Mouse (Mus musculus) bone marrow macrophage, adult 2 months (primary cell): ENCODE data around the gene Dlgap5. TPM values are rescaled to one million over a fixed set of nuclear protein-coding genes. Genes with fewer than 3 reads are reported as not detected.
"Not testable (repeated sequence)": the region's sequence is repeated elsewhere in the genome, so short reads cannot be mapped to it uniquely, and the experiment has no call there.

ENCODE experiments used
- H3K27ac ChIP-seq: 2 replicates; pipeline ENCODE4 v1.5.1; 2012; ENCODE audit warnings: low read depth, low read length; ENCODE audit not compliant: insufficient read depth
- H3K4me1 ChIP-seq: 2 replicates; pipeline ENCODE4 v1.6.1; 2012; ENCODE audit warnings: low read length; ENCODE audit not compliant: control insufficient read depth, insufficient read depth
- H3K4me3 ChIP-seq: 2 replicates; pipeline ENCODE4 v1.5.1; 2012; ENCODE audit warnings: mild to moderate bottlenecking, low read length, moderate library complexity; ENCODE audit not compliant: insufficient read depth
- CTCF ChIP-seq: IDR thresholded peaks from 2 replicates; pipeline ENCODE4 v1.5.1; 2012; ENCODE audit warnings: low read depth, mild to moderate bottlenecking, low read length, moderate library complexity
- POLR2A ChIP-seq: IDR thresholded peaks from 2 replicates; pipeline ENCODE4 v1.6.1; 2012; ENCODE audit warnings: mild to moderate bottlenecking, low read depth, low read length, borderline replicate concordance
- polyA plus RNA-seq: library from polyadenylated mRNA; stranded (reverse); fragments of >200 nt; gene quantifications from 2 replicates; pipeline ENCODE4 v1.2.4, GENCODE M21; 2012; ENCODE audit not compliant: missing spikeins, insufficient read depth, insufficient read length

Gene Dlgap5
- 17.0 and 22.7 TPM in 2 replicates for polyA plus RNA-seq

DNA sequence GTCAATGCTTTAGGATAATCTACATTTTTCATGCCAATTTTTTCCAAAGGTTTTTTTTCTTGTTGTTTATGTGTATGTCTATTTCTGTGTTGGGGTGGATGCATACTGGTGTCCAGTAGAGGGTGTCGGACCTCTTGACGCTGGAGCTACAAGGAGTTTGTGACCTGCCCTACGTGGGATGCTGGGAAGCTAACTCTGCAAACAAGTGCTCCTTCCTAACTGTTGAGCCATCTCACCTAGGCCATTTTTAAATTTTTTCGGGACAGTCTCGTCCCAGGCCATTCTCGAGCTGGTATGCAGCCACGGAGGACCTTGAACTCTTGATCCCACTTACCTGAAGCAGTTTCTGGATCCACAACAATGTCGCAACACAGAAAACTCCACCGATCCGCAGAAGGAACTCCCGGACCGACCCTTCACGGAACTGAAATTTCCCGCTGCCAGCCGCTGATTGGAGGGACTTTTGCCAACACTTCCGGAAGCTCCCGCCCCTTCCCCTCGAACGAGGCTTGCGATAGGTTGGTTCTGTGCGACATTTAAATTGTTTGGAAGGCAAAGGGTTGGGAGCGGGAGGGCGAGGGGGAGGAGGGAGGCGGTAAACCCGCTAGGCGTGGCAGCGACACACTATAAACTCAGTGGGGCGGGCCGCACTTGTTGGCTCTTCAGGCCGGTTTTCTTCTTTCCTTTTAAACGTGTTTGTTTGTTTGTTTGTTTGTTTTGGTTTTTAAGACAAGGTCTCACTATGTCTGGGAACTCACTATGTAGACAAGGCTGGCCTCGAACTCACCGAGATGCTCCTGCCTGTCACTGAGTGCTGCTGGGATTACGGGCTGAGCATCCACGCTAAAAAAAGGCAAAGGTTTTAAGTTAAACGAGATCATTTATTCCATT lies at the start of gene Dlgap5:
Gene Dlgap5, minus strand, starts transcription at position 633 of the 891 bp plus-strand sequence.
- no peak for TF ChIP-seq CTCF
- no peak for TF ChIP-seq POLR2A
- Histone ChIP-seq H3K4me3 (peak within 1 kb of the TSS; percentile 66), H3K27ac (peak within 1 kb of the TSS; percentile 3; the same call in 1 of the 2 replicates), H3K4me1 (peaks cover 9% of the 10 kb centered on the region)

DNA sequence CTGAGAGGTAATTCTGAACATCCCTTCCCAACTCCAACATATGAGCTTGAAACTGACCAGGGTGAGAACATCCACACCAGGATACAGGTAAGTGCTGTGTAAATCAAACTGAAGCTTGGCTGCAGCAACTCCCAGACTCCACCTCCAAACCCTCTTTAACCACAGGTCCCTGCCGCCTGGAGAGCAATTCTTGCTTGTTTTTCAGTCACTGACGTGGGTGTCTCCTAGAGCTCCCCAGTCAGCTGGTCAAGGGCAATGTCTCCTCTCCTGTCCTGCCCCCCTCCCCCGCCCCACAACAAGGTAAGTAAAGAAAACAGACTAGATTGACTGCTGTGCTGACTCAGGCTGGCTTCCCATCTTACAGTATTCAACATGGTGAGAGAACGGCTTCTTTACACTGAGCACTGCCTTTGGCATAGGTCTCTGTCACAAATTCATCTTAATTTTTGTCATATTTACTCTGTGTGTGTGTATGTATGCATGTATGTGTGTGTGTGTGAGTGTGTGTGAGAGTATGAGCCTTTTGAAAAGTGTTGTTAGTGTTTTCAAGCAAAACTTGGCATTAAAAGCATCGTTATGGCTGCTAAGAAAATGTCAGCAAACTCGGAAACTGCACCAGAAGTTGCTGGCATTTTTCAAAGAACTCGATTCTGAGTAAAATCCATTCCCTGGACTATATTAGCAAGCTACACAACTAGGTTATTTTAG lies 47.4 kb upstream of the Dlgap5 start:
- H3K27ac ChIP-seq, result no peak overlapping the region
- no peak overlapping the region for H3K4me3 ChIP-seq
- TF ChIP-seq POLR2A (no peak), CTCF (no peak)
- H3K4me1 ChIP-seq, result peaks cover 7% of the 10 kb centered on the region

DNA sequence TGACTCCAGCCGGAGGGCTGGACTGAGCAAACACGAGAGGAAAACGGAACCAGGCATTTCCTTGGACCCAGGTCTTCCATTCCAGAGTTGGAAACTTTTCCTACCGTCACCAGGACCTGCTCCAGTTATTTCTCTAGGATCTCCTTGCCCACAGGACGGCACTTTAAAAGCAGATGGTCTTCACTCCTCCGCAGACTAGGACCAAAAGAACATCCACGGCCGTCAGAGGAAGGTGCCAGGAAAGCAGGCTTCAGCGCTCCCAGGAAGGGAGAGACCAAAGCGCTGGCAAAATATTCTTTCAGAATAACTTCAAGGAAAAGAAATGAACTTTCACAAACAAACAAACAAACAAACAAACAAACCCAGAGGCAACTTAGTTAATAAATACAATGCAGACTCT lies 46.2 kb upstream of the Dlgap5 start:
- no peak overlapping the region for H3K27ac ChIP-seq
- no peak overlapping the region for H3K4me3 ChIP-seq
- H3K4me1 ChIP-seq, result peaks cover 13% of the 10 kb centered on the region
- TF ChIP-seq POLR2A (no peak), CTCF (no peak)

DNA sequence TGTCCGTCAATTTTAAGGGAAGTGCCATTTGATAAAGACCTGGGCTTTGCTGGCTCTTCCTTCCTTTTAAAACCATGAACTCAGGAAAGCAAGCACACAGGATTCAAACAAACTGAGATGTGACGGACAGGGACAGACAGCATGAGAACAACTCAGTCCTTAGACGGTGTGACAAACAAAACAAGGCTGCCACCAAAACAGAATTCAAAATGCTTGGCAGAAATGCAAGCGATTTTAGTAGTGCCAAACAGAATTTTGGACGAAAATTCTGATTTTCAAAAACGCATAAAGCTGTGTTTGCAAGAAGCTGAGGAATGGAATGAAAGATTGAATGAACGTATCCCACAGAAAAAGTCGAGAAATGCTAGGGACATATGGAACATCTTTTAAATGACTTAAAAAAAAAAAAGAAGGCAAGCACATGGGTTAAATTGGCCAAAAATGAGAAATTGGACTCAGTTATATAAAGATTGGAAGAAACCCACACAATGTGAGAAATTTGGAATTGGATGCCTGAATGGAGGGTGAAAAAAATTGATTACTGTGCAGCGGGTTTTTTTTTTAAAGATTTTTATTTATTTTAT lies 44.8 kb upstream of the Dlgap5 start:
- Histone ChIP-seq H3K4me1 (peaks cover 6% of the 10 kb centered on the region), H3K4me3 (no peak overlapping the region), H3K27ac (no peak overlapping the region)
- TF ChIP-seq CTCF (no peak), POLR2A (no peak)

DNA sequence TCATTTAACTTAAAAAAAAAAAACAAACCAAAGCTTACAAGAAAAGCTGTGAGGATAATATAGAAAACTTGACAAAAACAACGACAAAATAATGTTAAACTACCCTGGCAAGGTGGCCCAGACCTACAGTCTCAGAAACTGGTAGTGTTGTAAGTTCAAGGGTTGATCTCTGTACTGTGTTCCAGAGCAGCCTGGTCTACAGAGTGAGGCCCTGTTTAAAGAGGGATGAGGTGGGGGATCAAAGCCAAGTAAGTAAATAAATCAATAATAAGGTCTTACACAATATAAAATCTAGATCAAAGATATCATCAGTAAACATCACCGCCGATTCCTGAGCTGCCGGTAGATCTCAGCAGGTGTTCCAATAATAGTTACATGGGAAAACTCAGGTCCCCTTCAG lies 44.2 kb upstream of the Dlgap5 start:
- H3K27ac ChIP-seq, result no peak overlapping the region
- peaks cover 6% of the 10 kb centered on the region for H3K4me1 ChIP-seq
- H3K4me3 ChIP-seq, result no peak overlapping the region
- TF ChIP-seq POLR2A (no peak), CTCF (no peak)

DNA sequence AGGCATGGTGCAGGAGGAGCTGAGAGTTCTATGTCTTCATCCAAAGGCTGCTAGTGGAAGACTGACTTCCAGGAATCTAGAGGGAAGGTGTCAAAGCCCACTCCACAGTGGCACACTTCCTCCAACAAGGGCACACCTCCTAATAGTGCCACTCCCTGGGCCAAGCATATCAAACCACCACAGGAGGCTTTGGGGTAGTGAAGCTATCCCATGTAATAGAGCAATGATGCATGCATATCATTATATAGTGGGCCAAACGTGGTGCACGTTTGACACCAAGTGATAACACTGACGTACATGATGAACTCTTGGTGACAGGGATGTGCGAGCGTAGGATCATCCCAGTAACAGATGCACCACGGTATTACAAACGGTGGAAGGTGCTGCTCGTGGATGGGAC lies 43.8 kb upstream of the Dlgap5 start:
- Histone ChIP-seq H3K4me1 (peaks cover 6% of the 10 kb centered on the region), H3K4me3 (no peak overlapping the region), H3K27ac (no peak overlapping the region)
- TF ChIP-seq CTCF, result no peak
- TF ChIP-seq POLR2A, result no peak

DNA sequence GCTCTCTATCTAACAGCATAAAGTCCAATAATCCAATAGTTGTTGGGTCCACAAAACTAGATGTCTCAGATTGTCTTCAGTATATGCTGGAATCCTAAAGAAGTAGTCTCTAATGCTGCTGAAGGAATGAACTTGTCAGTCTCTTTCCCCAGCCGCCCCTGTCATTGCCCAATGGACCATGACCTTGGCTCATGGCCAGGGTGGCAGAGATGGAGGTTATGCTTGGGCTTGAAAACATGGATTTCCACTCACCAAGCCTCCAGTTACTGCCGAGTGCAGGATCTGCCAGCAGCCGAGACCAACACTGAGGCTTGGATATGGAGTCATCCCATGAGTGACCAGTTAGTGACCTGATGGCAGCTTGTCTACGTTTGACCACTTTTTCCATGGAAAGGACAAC lies 41.3 kb upstream of the Dlgap5 start:
- Histone ChIP-seq H3K4me1 (peaks cover 13% of the 10 kb centered on the region), H3K4me3 (no peak overlapping the region), H3K27ac (no peak overlapping the region)
- TF ChIP-seq CTCF (no peak), POLR2A (no peak)

DNA sequence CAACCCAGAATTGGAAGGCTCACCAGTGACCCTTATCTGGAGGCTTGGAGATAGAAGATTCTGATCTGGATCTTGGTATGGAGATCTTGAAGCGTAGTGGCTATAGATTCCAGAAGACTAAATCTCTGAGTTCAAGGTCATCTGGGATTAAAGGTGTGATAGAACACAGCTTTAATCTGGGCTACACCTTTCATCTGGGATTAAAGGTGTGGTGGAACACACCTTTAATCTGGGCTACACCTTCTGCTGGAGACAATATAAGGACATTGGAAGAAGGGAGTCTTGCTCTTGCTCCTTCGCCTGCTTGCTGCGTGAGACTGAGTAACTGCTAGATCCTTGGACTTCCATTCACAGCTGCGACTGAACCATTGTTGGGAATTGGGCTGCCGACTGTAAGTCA lies 31.9 kb upstream of the Dlgap5 start, which contains the start of gene Fbxo34:
Gene Fbxo34, plus strand, starts transcription at position 301 of the 400 bp plus-strand sequence.
- not testable (repeated sequence) for H3K4me3 ChIP-seq, H3K27ac ChIP-seq
- peaks cover 13% of the 10 kb centered on the region for H3K4me1 ChIP-seq

DNA sequence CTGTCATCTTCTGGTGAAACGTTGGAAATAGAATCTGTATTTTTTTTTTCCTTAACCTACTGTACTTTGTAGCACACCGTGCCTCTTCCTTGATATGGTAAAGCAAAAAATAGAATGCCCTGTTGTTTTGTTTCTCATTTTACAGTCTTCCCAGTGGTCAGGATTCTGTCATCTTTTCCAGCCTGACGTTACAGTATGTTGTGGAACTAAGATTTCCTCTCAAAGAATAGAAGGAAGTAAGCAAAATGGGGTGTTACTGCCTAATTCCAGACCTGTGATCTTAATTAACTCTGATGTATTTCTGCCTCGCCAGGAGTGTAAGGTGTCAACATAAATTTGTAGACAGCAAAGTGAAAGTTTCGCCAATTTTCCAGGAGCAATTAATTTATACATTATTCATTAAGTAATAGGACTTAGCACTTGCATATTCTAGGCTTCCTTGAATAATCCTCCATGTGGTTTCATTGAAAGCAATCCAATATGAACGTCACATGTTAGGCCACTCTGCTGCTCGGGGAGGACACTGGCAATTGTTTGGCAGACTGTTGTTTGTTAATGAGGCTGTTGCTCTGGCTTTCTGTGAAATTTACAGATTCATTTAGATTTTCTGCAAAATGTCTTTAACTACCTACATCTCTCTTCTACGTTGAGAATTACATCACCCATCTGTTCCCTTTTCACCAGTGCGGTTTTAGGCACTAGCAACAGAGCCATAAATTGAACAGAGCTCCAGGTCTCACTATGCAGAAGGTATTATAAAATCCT lies 27.3 kb upstream of the Dlgap5 start:
- Histone ChIP-seq H3K4me3 (no peak overlapping the region), H3K4me1 (peaks cover 18% of the 10 kb centered on the region), H3K27ac (peak overlapping the region; percentile 67)
- no peak for TF ChIP-seq POLR2A
- no peak for TF ChIP-seq CTCF

DNA sequence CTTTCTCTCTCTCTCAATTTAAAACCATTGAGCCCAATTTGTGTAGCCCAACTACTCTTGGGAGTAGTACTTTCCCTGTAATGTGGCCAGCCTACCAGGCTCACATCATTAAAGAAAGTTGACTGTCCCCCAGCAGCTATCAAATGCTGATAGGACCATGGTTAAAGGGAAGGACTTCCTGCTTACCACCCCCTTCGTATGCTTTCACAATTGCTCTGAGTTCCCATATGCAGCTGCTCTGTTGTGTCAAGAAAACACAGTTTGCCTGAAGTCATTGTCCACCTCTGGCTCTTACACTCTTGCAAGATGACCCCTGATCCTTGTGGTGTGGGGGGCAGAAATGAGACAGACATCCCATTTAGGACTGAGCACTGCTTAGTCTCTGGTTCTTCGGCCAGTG lies 26.7 kb upstream of the Dlgap5 start:
- H3K27ac ChIP-seq, result peak overlapping the region; percentile 67
- H3K4me3 ChIP-seq, result no peak overlapping the region
- TF ChIP-seq POLR2A (no peak), CTCF (no peak)
- peaks cover 18% of the 10 kb centered on the region for H3K4me1 ChIP-seq
